Mouse (Mus musculus) liver, embryonic 16.5 days (tissue): ENCODE data around the gene Lmbr1. TPM values are rescaled to one million over a fixed set of nuclear protein-coding genes. Genes with fewer than 3 reads are reported as not detected.
"Not testable (repeated sequence)": the region's sequence is repeated elsewhere in the genome, so short reads cannot be mapped to it uniquely, and the experiment has no call there.

ENCODE experiments used
- ATAC-seq: fragments of 200-750 bp; cut with Nextera tagmentation; 2 replicates; pipeline ENCODE4 v1.8.0; 2017; ENCODE audit warnings: low read depth, mild to moderate bottlenecking, moderate number of reproducible peaks, moderate library complexity
- H3K27ac ChIP-seq: fragments of 300-500 bp; sonication (generic); 2 replicates; pipeline ENCODE4 v1.5.1; 2014; ENCODE audit warnings: mild to moderate bottlenecking, low read length
- H3K27me3 ChIP-seq: fragments of 300-500 bp; sonication (generic); 2 replicates; pipeline ENCODE4 v1.6.1; 2014; ENCODE audit warnings: low read depth, low read length, mixed read lengths; ENCODE audit not compliant: control insufficient read depth, insufficient read depth
- H3K36me3 ChIP-seq: fragments of 300-500 bp; sonication (generic); 2 replicates; pipeline ENCODE4 v1.6.1; 2014; ENCODE audit warnings: mild to moderate bottlenecking; ENCODE audit not compliant: control insufficient read depth, insufficient read depth
- H3K4me1 ChIP-seq: fragments of 300-500 bp; sonication (generic); 2 replicates; pipeline ENCODE4 v1.6.1; 2014; ENCODE audit warnings: low read depth, low read length, mixed read lengths; ENCODE audit not compliant: control insufficient read depth
- H3K4me2 ChIP-seq: fragments of 300-500 bp; sonication (generic); 2 replicates; pipeline ENCODE4 v1.6.1; 2014; ENCODE audit warnings: low read depth, low read length, mixed read lengths
- H3K4me3 ChIP-seq: fragments of 300-500 bp; sonication (generic); 2 replicates; pipeline ENCODE4 v1.5.1; 2014; ENCODE audit warnings: low read depth, mild to moderate bottlenecking, low read length
- H3K9ac ChIP-seq: fragments of 300-500 bp; sonication (generic); 2 replicates; pipeline ENCODE4 v1.6.1; 2014; ENCODE audit warnings: low read depth, low read length
- H3K9me3 ChIP-seq: fragments of 300-500 bp; sonication (generic); replicated peaks from 2 replicates; pipeline ENCODE4 v1.6.1; 2016; ENCODE audit warnings: low read length; ENCODE audit not compliant: control insufficient read depth
- WGBS: fragments of 180-500 bp; shearing (Covaris S2); extraction: QIAGEN DNeasy Blood & Tissue Kit; methylation state at CpG from one replicate; pipeline ENCODE4 v1.1.7; 2014; ENCODE audit not compliant: insufficient replicate concordance; 5-methylcytosine and 5-hydroxymethylcytosine counted together
- polyA plus RNA-seq: library from polyadenylated mRNA; unstranded; fragments of >200 nt; fragmentation: Nextera tagmentation; extraction: Ambion mirVana; gene quantifications from 2 replicates; pipeline ENCODE4 v1.2.1, GENCODE M21; 2015

Gene Lmbr1
- 1.7 and 2.4 TPM in 2 replicates for polyA plus RNA-seq

DNA sequence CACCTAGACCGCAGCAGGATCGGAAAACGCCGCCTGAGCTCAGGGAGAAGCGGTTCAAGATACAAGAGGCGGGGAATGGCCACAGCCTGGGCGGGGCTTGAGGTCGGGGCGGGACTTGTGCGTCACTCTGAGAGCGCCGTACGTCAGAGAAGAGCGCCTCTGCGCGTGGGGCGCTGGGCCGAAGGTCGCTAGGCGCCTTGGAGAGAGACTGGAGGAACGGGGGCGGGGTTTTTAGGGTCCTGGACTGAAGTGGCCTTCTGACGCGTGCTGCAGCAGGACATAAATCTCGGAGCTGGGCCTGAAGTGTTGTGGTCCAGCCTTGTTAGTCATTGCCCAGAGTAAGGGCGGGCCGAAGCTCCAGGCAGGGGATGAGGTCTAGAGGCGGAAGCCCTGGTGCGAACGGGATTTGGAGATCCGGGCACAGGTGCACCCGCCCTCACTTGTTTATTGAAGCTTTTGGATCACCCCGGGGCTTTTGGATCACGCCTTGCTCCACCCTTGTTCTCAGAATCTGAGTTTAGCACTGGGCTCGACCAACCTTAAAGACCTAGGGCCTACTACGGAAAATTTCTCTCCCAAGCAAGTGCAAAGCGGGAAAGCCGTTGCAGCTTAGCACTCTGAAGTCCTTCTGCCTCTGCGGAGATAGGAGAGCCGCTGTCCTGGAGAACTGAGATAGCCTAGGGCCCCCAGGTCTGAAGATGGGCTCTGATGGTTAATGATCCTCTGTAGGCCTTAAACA is at the start of gene Lmbr1:
TSS of gene Lmbr1 (minus strand) at position 93 of the 739 bp plus-strand sequence.
- Histone ChIP-seq H3K27me3 (no peaks in the 10 kb centered on the region), H3K9me3 (no peaks in the 10 kb centered on the region), H3K9ac (peak within 1 kb of the TSS; percentile 82), H3K4me1 (peaks cover 15% of the 10 kb centered on the region), H3K36me3 (no peaks in the 10 kb centered on the region), H3K4me2 (peak within 1 kb of the TSS; percentile 94), H3K4me3 (peak within 1 kb of the TSS; percentile 81), H3K27ac (peak within 1 kb of the TSS; percentile 80)
- WGBS = 1% methylated on average over 40 of the region's 40 CpGs
- peak; percentile 95 for ATAC-seq

DNA sequence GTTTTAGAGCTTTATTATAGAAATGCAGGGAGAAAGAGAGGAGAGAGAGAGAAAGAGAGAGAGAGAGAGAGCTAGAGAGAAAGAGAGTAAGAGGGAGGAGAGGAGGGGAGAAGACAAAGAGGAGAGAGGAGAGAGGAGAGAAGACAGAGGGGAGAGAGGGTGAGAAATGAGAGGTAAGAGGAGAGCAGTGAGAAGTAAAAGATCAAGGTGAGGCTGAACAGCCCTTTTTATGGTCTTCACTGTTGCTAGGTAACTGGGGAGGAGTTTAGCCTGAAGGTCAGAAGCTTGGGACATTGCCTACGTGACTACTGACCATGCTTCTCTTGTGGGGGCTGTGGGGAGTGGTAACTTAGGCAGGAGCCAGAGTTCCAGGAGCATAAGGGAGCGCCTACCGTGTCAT is 45.1 kb upstream of the Lmbr1 start:
- H3K36me3 ChIP-seq, H3K27ac ChIP-seq, H3K4me2 ChIP-seq, H3K27me3 ChIP-seq, H3K4me1 ChIP-seq, ATAC-seq, H3K9ac ChIP-seq, H3K9me3 ChIP-seq, H3K4me3 ChIP-seq: not testable (repeated sequence)
- 32% methylated on average over 3 of the region's 3 CpGs for WGBS

DNA sequence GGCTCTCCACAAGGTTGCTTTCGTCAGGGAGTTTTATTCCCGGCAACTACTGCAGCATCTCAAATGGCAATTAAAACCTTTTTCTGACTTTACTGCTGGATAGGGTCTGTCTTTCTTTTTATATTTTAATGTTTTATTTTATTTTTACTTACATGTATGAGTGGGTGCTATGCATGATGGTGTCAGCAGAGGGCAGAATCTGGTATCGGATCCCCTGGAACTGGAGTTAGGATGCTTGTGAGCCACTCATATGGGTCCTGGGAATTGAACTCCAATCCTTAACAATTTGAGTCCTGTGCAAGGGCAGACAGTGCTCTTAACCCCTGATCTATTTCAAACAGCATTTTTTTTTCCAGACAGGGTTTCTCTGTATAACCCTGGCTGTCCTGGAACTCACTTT is 34.9 kb upstream of the Lmbr1 start:
- Histone ChIP-seq H3K4me3 (no peak overlapping the region), H3K4me2 (no peak overlapping the region), H3K27ac (no peak overlapping the region), H3K9ac (no peak overlapping the region), H3K27me3 (no peaks in the 10 kb centered on the region), H3K4me1 (no peaks in the 10 kb centered on the region), H3K9me3 (no peaks in the 10 kb centered on the region), H3K36me3 (no peaks in the 10 kb centered on the region)
- WGBS = 76% methylated on average over 3 of the region's 3 CpGs
- no peak for ATAC-seq

DNA sequence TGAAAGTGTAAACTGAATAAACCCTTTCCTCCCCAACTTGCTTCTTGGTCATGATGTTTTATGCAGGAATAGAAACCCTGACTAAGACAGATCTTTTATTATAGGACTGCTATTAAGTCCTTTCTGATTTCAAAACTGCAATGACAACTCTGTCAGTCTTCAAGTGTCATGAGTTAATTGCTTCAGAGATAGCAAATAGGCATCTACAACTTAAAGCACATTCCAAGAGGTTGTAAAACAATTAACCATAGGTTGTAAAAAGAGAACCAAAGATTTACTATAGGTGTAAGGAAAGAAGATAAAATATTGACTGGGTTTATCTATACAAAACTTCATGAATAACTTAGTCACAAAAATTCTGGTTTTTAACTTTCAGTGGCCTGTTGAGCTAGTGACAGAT is 32.7 kb upstream of the Lmbr1 start:
- no peaks in the 10 kb centered on the region for H3K27me3 ChIP-seq
- H3K4me2 ChIP-seq = no peak overlapping the region
- H3K9ac ChIP-seq = no peak overlapping the region
- no peak overlapping the region for H3K4me3 ChIP-seq
- H3K9me3 ChIP-seq = no peaks in the 10 kb centered on the region
- H3K27ac ChIP-seq = no peak overlapping the region
- ATAC-seq = no peak
- no peaks in the 10 kb centered on the region for H3K36me3 ChIP-seq
- no peaks in the 10 kb centered on the region for H3K4me1 ChIP-seq

DNA sequence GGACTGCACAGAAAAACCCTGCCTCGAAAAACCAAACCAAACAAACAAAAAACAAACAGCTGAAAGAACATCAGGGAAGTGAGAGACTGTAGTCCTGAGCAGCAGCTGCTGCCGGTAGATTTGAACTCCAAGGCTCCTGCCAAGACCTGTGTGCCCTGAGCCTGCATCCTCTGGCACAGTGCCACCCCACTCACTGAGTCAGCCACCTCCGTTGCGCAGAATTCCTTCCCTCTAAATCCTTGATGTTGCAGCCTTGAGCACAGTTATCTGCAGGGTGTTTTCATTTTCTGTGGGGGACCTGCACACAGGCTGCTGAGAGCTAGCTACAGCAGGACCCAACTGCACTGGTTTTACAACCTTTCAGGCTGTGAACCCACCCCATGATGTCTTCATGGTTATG is 20.2 kb upstream of the Lmbr1 start:
- WGBS = 55% methylated on average over 4 of the region's 4 CpGs
- no peak for ATAC-seq
- no peak overlapping the region for H3K27ac ChIP-seq
- H3K36me3 ChIP-seq = no peaks in the 10 kb centered on the region
- H3K4me1 ChIP-seq = no peaks in the 10 kb centered on the region
- no peak overlapping the region for H3K9ac ChIP-seq
- no peak overlapping the region for H3K4me3 ChIP-seq
- no peak overlapping the region for H3K4me2 ChIP-seq
- H3K9me3 ChIP-seq = no peaks in the 10 kb centered on the region
- H3K27me3 ChIP-seq = no peaks in the 10 kb centered on the region

DNA sequence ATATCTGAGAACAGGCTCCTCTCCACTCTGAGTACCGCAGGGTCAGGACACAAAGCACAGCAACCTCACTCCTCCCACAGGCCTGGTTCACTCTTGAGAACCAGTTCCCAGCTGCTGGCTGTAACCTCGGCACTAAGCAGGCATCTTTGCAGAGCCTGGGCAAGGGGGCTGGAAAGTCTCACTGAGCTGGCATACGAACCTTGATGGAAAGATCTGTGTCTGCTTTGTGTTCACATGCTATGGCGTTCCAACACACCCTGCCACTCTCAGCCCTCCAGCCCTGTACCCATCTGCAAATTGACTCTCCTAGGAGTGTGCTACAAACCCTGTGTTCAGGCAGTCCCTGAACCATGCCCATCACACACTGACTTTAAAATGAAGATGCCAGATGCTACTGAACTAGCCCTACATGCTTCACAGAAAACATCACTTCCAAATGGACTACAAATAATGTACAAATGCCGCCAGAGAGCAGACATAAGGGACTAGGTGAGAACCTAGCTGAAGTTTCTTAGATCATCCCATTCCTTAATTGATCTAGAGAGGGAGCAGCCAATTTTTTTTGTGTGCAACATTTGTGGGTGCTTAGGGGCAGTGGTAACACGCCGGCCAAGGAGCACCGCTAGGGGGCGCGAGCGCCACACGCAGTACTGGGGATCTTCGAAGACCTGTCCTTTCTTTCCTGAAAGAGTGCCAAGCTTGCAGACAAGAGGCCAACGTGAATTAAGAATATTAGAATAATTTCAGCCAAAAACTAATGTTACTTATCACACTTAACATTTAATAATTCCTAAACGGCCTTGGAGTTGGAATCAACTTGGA is 11.0 kb upstream of the Lmbr1 start:
- ATAC-seq = 0 out of 2 replicates have a peak, but pooled peaks have one; percentile 45
- Histone ChIP-seq H3K4me2 (no peak overlapping the region), H3K9ac (no peak overlapping the region), H3K4me1 (no peaks in the 10 kb centered on the region), H3K27ac (no peak overlapping the region), H3K4me3 (no peak overlapping the region), H3K36me3 (no peaks in the 10 kb centered on the region), H3K9me3 (no peaks in the 10 kb centered on the region), H3K27me3 (no peaks in the 10 kb centered on the region; the same call in 1 of the 2 replicates)
- WGBS = 17% methylated on average over 15 of the region's 15 CpGs

DNA sequence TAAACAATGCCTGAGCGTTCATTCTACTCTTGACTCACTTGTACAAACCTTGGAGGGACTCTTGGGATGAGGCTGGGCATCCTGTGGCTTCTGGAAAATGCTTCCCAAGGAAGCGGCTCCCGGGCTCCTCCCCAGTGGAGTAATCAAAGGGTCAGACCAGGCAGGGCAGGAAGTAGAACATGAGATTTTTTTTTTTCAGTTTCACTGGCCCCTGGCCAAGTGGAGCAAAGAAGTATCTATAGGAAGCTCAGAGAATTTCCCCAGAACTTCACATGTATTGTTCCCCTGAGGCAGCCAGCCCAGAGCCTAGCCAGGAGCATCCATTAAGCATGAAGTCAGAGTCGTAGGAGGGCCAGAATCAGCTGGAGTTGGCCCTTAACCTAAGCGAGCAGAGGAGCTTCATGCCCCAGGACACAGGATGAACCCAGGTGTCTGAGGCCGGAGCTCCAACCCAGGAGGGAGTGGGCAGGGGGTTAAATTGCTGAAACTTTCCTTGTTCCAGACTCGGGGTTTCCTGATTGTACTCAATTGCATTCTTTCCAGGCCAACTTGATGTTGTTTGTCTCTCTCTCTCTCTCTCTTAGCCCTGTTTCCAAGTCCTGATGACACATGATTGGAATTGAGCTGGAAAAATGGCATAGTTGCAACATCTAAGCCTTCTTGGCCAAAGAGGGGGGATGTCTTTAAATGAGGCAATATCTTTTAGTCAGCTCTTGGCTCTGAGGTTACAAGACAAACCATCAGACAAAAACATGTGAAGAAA is 10.2 kb upstream of the Lmbr1 start:
- Histone ChIP-seq H3K27ac (no peak overlapping the region), H3K36me3 (no peaks in the 10 kb centered on the region), H3K4me3 (no peak overlapping the region), H3K4me2 (no peak overlapping the region), H3K27me3 (no peaks in the 10 kb centered on the region; the same call in 1 of the 2 replicates), H3K4me1 (no peaks in the 10 kb centered on the region), H3K9me3 (no peaks in the 10 kb centered on the region), H3K9ac (no peak overlapping the region)
- 23% methylated on average over 7 of the region's 7 CpGs for WGBS
- ATAC-seq = 0 out of 2 replicates have a peak, but pooled peaks have one; percentile 30

DNA sequence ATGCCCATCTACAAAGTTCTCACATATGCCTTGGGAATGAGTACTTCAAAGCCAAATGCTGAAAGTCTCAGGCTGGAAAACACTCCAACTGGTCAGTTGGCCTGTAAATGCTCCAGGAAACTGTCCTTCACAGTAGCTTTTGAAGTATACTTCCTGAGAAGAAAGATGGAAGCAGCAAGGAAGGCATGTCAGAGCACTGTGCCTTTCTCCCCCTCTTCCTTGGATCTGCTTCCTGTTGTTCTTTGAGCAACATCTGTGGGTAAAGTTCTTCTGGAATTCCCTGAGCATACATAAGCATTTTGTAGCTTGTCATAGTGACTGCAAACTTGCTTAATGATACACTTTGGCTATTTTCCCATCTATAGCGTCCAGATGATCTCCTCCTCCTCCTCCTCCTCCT is 9.4 kb upstream of the Lmbr1 start:
- H3K4me2 ChIP-seq = no peak overlapping the region
- 31% methylated on average over 1 of the region's 1 CpGs for WGBS
- H3K27me3 ChIP-seq = no peaks in the 10 kb centered on the region; the same call in 1 of the 2 replicates
- H3K36me3 ChIP-seq = no peaks in the 10 kb centered on the region
- H3K4me1 ChIP-seq = no peaks in the 10 kb centered on the region
- ATAC-seq = no peak
- H3K9ac ChIP-seq = no peak overlapping the region
- no peak overlapping the region for H3K4me3 ChIP-seq
- no peak overlapping the region for H3K27ac ChIP-seq
- H3K9me3 ChIP-seq = no peaks in the 10 kb centered on the region
